Mouse (Mus musculus) olfactory bulb, adult 2 months (tissue): Measurements from ENCODE around the gene Ccdc40.

Experiments used
- CTCF ChIP-seq: fragments of 200-500 bp; IDR thresholded peaks from 2 replicates; pipeline ENCODE4 v1.5.1; 2012; ENCODE audit warnings: low read depth, mild to moderate bottlenecking, low read length, moderate library complexity; ENCODE audit not compliant: insufficient read depth
- POLR2A ChIP-seq: fragments of 200-500 bp; IDR thresholded peaks from 2 replicates; pipeline ENCODE4 v1.6.1; 2012; ENCODE audit warnings: mild to moderate bottlenecking, low read depth, low read length, moderate library complexity; ENCODE audit not compliant: insufficient read depth

DNA sequence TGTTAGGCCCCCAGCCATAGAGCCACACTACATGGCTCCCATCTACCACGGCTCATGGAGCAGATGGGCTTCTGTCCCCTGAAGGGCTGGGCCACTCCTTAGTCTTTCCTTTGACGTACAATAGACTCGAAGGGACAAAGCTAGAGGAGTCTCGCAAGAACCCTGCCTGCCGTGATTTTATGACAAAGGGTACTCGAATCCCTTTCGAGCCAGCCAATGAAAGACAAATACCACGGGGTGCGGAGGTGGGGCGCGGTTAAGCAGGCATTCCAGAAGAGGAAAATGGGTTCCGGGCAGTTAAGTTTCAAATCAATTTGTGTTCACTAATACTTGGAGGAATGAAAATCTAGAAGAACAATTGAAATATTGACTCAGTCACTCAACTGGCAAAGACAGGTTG lies 11.1 kb downstream of the Ccdc40 start:
- TF ChIP-seq CTCF = no peak
- TF ChIP-seq POLR2A = no peak
